Mouse (Mus musculus): ENCODE measurements around the gene Csrp3. TPM values are rescaled to one million over a fixed set of nuclear protein-coding genes. Genes with fewer than 3 reads are reported as not detected.

The Csrp3 gene
- polyA plus RNA-seq, 1 experiment from 2014 or later = 1,982 TPM

GRCm38 (mm10) chr7:48884266-48884611, 36.4 kb upstream of the Csrp3 start:
- Histone ChIP-seq H3K27ac (ENCODE audit: low read length) (no peak overlapping the region), H3K4me1 (ENCODE audit: control insufficient read depth, insufficient read depth, low read length) (peaks cover 18% of the 10 kb centered on the region), H3K9me3 (replicated peaks; ENCODE audit: control insufficient read depth, low read length) (no peaks in the 10 kb centered on the region), H3K4me2 (ENCODE audit: low read depth, low read length) (no peak overlapping the region), H3K27me3 (ENCODE audit: control insufficient read depth, insufficient read depth, low read length) (no peaks in the 10 kb centered on the region), H3K4me3 (ENCODE audit: low read length) (no peak overlapping the region), H3K9ac (ENCODE audit: low read length) (no peak overlapping the region), H3K36me3 (ENCODE audit: control insufficient read depth, insufficient read depth) (no peaks in the 10 kb centered on the region)
- no peak for ATAC-seq (replicated peaks; ENCODE audit: extremely low read depth, insufficient read depth, low FRiP score)
- 46% methylated on average over 5 of the region's 5 CpGs for WGBS

- H3K4me1 ChIP-seq (ENCODE audit: control insufficient read depth, insufficient read depth, low read length) = peaks cover 21% of the 10 kb centered on the region
- H3K27ac ChIP-seq (ENCODE audit: low read length) = no peak overlapping the region
- 86% methylated on average over 4 of the region's 4 CpGs for WGBS
- no peak overlapping the region for H3K4me3 ChIP-seq (ENCODE audit: low read length)
- H3K9ac ChIP-seq (ENCODE audit: low read length) = no peak overlapping the region
- no peak overlapping the region for H3K4me2 ChIP-seq (ENCODE audit: low read depth, low read length)
- H3K9me3 ChIP-seq (replicated peaks; ENCODE audit: control insufficient read depth, low read length) = no peaks in the 10 kb centered on the region
- H3K27me3 ChIP-seq (ENCODE audit: control insufficient read depth, insufficient read depth, low read length) = no peaks in the 10 kb centered on the region
- no peak for ATAC-seq (replicated peaks; ENCODE audit: extremely low read depth, insufficient read depth, low FRiP score)
- H3K36me3 ChIP-seq (ENCODE audit: control insufficient read depth, insufficient read depth) = no peaks in the 10 kb centered on the region
Observed at GRCm38 (mm10) chr7:48883525-48884265, 35.9 kb upstream of the Csrp3 start.

GRCm38 (mm10) chr7:48881971-48882609, 34.3 kb upstream of the Csrp3 start:
- 1% methylated on average over 28 of the region's 28 CpGs for WGBS
- Histone ChIP-seq H3K9me3 (replicated peaks; ENCODE audit: control insufficient read depth, low read length) (no peaks in the 10 kb centered on the region), H3K4me3 (ENCODE audit: low read length) (peak overlapping the region; percentile 80), H3K27ac (ENCODE audit: low read length) (no peak overlapping the region), H3K27me3 (ENCODE audit: control insufficient read depth, insufficient read depth, low read length) (no peaks in the 10 kb centered on the region), H3K9ac (ENCODE audit: low read length) (peak overlapping the region; percentile 87), H3K4me2 (ENCODE audit: low read depth, low read length) (peak overlapping the region; percentile 87), H3K4me1 (ENCODE audit: control insufficient read depth, insufficient read depth, low read length) (peaks cover 21% of the 10 kb centered on the region), H3K36me3 (ENCODE audit: control insufficient read depth, insufficient read depth) (peaks cover 7% of the 10 kb centered on the region)
- ATAC-seq (replicated peaks; ENCODE audit: extremely low read depth, insufficient read depth, low FRiP score) = no peak

GRCm38 (mm10) chr7:48881486-48881885, 33.7 kb upstream of the Csrp3 start, which contains the start of gene E2f8:
Gene E2f8 (minus strand): TSS chr7:48881596.
- peak within 1 kb of the TSS; percentile 87 for H3K9ac ChIP-seq (ENCODE audit: low read length)
- ATAC-seq (replicated peaks; ENCODE audit: extremely low read depth, insufficient read depth, low FRiP score) = peak; percentile 87
- WGBS = 0% methylated on average over 41 of the region's 41 CpGs
- peaks cover 21% of the 10 kb centered on the region for H3K4me1 ChIP-seq (ENCODE audit: control insufficient read depth, insufficient read depth, low read length)
- peak within 1 kb of the TSS; percentile 87 for H3K4me2 ChIP-seq (ENCODE audit: low read depth, low read length)
- peak within 1 kb of the TSS; percentile 80 for H3K4me3 ChIP-seq (ENCODE audit: low read length)
- H3K36me3 ChIP-seq (ENCODE audit: control insufficient read depth, insufficient read depth) = peaks cover 10% of the 10 kb centered on the region
- no peaks in the 10 kb centered on the region for H3K9me3 ChIP-seq (replicated peaks; ENCODE audit: control insufficient read depth, low read length)
- H3K27ac ChIP-seq (ENCODE audit: low read length) = peak within 1 kb of the TSS; percentile 79
- H3K27me3 ChIP-seq (ENCODE audit: control insufficient read depth, insufficient read depth, low read length) = no peaks in the 10 kb centered on the region

- peak overlapping the region; percentile 80 for H3K4me3 ChIP-seq (ENCODE audit: low read length)
- H3K36me3 ChIP-seq (ENCODE audit: control insufficient read depth, insufficient read depth) = peaks cover 12% of the 10 kb centered on the region
- peak overlapping the region; percentile 79 for H3K27ac ChIP-seq (ENCODE audit: low read length)
- peaks cover 21% of the 10 kb centered on the region for H3K4me1 ChIP-seq (ENCODE audit: control insufficient read depth, insufficient read depth, low read length)
- no peaks in the 10 kb centered on the region for H3K9me3 ChIP-seq (replicated peaks; ENCODE audit: control insufficient read depth, low read length)
- under 1% methylated on average over 75 of the region's 77 CpGs for WGBS
- peak; percentile 96 for ATAC-seq (replicated peaks; ENCODE audit: extremely low read depth, insufficient read depth, low FRiP score)
- H3K9ac ChIP-seq (ENCODE audit: low read length) = peak overlapping the region; percentile 87
- no peaks in the 10 kb centered on the region for H3K27me3 ChIP-seq (ENCODE audit: control insufficient read depth, insufficient read depth, low read length)
- H3K4me2 ChIP-seq (ENCODE audit: low read depth, low read length) = peak overlapping the region; percentile 87
Observed at GRCm38 (mm10) chr7:48880591-48881481, 33.0 kb upstream of the Csrp3 start.

- Histone ChIP-seq H3K4me1 (ENCODE audit: control insufficient read depth, insufficient read depth, low read length) (peaks cover 21% of the 10 kb centered on the region), H3K4me3 (ENCODE audit: low read length) (peak overlapping the region; percentile 45), H3K27me3 (ENCODE audit: control insufficient read depth, insufficient read depth, low read length) (no peaks in the 10 kb centered on the region), H3K36me3 (ENCODE audit: control insufficient read depth, insufficient read depth) (peaks cover 24% of the 10 kb centered on the region), H3K27ac (ENCODE audit: low read length) (peak overlapping the region; percentile 10; the same call in 1 of the 2 replicates), H3K9ac (ENCODE audit: low read length) (peak overlapping the region; percentile 59), H3K4me2 (ENCODE audit: low read depth, low read length) (peak overlapping the region; percentile 65), H3K9me3 (replicated peaks; ENCODE audit: control insufficient read depth, low read length) (no peaks in the 10 kb centered on the region)
- 57% methylated on average over 3 of the region's 3 CpGs for WGBS
- no peak for ATAC-seq (replicated peaks; ENCODE audit: extremely low read depth, insufficient read depth, low FRiP score)
Observed at GRCm38 (mm10) chr7:48879574-48879973, 31.7 kb upstream of the Csrp3 start.

- H3K4me2 ChIP-seq (ENCODE audit: low read depth, low read length) = no peak overlapping the region
- H3K27me3 ChIP-seq (ENCODE audit: control insufficient read depth, insufficient read depth, low read length) = no peaks in the 10 kb centered on the region
- WGBS = 79% methylated on average over 15 of the region's 15 CpGs
- H3K36me3 ChIP-seq (ENCODE audit: control insufficient read depth, insufficient read depth) = peaks cover 38% of the 10 kb centered on the region
- no peak overlapping the region for H3K27ac ChIP-seq (ENCODE audit: low read length)
- H3K9ac ChIP-seq (ENCODE audit: low read length) = no peak overlapping the region
- ATAC-seq (replicated peaks; ENCODE audit: extremely low read depth, insufficient read depth, low FRiP score) = no peak
- peaks cover 21% of the 10 kb centered on the region for H3K4me1 ChIP-seq (ENCODE audit: control insufficient read depth, insufficient read depth, low read length)
- no peak overlapping the region for H3K4me3 ChIP-seq (ENCODE audit: low read length)
- no peaks in the 10 kb centered on the region for H3K9me3 ChIP-seq (replicated peaks; ENCODE audit: control insufficient read depth, low read length)
Observed at GRCm38 (mm10) chr7:48877786-48878390, 30.1 kb upstream of the Csrp3 start.

GRCm38 (mm10) chr7:48876526-48876925, 28.7 kb upstream of the Csrp3 start:
- Histone ChIP-seq H3K4me2 (ENCODE audit: low read depth, low read length) (no peak overlapping the region), H3K36me3 (ENCODE audit: control insufficient read depth, insufficient read depth) (peaks cover 52% of the 10 kb centered on the region), H3K9me3 (replicated peaks; ENCODE audit: control insufficient read depth, low read length) (no peaks in the 10 kb centered on the region), H3K27me3 (ENCODE audit: control insufficient read depth, insufficient read depth, low read length) (no peaks in the 10 kb centered on the region), H3K9ac (ENCODE audit: low read length) (no peak overlapping the region), H3K27ac (ENCODE audit: low read length) (no peak overlapping the region), H3K4me3 (ENCODE audit: low read length) (no peak overlapping the region), H3K4me1 (ENCODE audit: control insufficient read depth, insufficient read depth, low read length) (peaks cover 13% of the 10 kb centered on the region)
- no peak for ATAC-seq (replicated peaks; ENCODE audit: extremely low read depth, insufficient read depth, low FRiP score)
- WGBS = 63% methylated on average over 4 of the region's 4 CpGs

Measured in heart, embryonic 16.5 days (tissue).